Mouse (Mus musculus) cerebellum, postnatal 25 days (tissue): Measurements from ENCODE around the gene H2al1m.
"Not testable (repeated sequence)": the region's sequence is repeated elsewhere in the genome, so short reads cannot be mapped to it uniquely, and the experiment has no call there.

Source experiments
- DNase-seq, 2 experiments: peaks; one replicate each; pipeline ENCODE4 v3.0.0; 2021; ENCODE audit warnings: mixed read lengths in 2 of 2

Gene H2al1m

DNA sequence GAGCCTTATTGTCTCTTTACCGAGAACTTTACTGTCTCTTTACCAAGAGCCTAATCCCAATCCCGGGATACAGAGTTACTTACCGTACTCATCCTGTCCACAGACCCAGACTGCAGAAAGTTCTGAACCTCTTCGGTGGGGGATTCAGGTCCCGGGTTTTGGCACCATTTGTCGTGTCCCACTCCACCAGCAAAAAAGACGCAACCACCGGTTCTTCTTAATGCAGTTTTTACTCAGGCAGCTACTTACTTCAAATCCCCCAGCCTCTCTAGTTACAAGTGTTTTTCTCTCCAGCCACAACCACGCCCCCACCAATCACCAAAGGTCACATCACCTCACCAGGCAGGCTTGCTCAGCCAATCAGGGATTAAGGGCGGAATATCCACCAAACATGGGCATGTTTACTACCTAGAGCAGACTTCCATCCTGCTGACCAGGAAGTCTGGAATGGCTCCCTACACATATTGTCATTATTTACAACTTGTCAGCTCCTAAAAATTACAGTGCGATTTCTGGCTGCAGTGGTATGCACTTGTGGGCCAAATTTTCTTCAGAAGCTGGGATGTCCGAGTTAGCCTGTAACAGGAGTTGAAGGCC lies 48.9 kb downstream of the H2al1m start:
- DNase-seq = not testable (repeated sequence)

DNA sequence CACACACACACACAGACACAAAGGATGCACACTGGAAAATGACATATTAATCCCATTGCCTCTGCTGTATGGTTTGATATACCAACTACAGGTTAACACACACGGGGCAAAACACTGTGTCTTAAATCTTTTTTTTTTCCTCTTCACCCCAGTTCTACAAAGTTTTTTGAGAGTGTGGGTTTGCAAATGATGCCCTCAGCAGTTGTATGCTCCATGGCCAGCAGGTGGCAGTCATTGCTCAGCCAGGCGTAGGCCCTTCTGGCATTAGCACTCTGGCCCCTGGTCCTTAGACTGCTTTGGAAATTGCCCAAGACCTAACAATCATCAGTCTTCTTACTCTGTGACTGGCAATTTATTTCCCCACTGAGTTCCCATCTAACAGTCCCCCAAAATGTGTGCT lies 49.5 kb downstream of the H2al1m start:
- peak; percentile 53 to 63 for DNase-seq
